Mouse (Mus musculus): ENCODE measurements around the gene Bcl6b. TPM values are rescaled to one million over a fixed set of nuclear protein-coding genes. Genes with fewer than 3 reads are reported as not detected.

Bcl6b gene
- polyA plus RNA-seq, 2 experiments from 2014 or later = 0.23 to 0.36 TPM

GRCm38 (mm10) chr11:70212423-70212822, 17.2 kb downstream of the Bcl6b start, which contains the start of gene Slc16a11:
TSS of gene Slc16a11 (plus strand) at chr11:70212752.
- no peak for ATAC-seq

- no peak for ATAC-seq
Observed at GRCm38 (mm10) chr11:70211972-70212371, 17.6 kb downstream of the Bcl6b start.

- no peak for ATAC-seq
Observed at GRCm38 (mm10) chr11:70210681-70211080, 18.9 kb downstream of the Bcl6b start.

- no peak for ATAC-seq
Observed at GRCm38 (mm10) chr11:70208778-70209388, 20.7 kb downstream of the Bcl6b start.

- no peak for ATAC-seq
Observed at GRCm38 (mm10) chr11:70207283-70207682, 22.3 kb downstream of the Bcl6b start.

GRCm38 (mm10) chr11:70206801-70207200, 22.8 kb downstream of the Bcl6b start:
- ATAC-seq = no peak

DNA sequence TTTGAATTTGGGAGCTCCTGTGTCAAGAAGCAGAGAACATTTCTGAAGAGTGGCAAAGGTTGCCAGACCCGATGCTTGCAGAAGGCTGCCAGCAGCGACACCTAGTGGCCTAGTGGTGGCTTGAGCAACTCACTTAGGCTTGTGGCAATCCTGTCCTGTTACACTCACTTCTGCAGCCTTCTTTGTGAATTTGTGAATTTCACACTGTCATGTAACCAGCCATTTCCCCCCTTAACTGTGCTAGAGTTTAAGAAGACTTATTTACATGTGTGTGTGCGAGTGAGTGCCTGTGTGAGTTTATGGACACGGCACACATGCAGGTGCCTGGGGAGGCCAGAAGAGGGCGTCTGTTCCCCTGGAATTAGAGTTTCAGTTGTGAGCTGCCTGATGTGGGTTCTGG, 27.9 kb downstream of the Bcl6b start:
- no peak for ATAC-seq

GRCm38 (mm10) chr11:70200036-70200608, 29.5 kb downstream of the Bcl6b start:
- ATAC-seq = no peak

GRCm38 (mm10) chr11:70199107-70199506, 30.5 kb downstream of the Bcl6b start:
- ATAC-seq = no peak

- no peak for ATAC-seq
Observed at GRCm38 (mm10) chr11:70198332-70198731, 31.3 kb downstream of the Bcl6b start.

DNA sequence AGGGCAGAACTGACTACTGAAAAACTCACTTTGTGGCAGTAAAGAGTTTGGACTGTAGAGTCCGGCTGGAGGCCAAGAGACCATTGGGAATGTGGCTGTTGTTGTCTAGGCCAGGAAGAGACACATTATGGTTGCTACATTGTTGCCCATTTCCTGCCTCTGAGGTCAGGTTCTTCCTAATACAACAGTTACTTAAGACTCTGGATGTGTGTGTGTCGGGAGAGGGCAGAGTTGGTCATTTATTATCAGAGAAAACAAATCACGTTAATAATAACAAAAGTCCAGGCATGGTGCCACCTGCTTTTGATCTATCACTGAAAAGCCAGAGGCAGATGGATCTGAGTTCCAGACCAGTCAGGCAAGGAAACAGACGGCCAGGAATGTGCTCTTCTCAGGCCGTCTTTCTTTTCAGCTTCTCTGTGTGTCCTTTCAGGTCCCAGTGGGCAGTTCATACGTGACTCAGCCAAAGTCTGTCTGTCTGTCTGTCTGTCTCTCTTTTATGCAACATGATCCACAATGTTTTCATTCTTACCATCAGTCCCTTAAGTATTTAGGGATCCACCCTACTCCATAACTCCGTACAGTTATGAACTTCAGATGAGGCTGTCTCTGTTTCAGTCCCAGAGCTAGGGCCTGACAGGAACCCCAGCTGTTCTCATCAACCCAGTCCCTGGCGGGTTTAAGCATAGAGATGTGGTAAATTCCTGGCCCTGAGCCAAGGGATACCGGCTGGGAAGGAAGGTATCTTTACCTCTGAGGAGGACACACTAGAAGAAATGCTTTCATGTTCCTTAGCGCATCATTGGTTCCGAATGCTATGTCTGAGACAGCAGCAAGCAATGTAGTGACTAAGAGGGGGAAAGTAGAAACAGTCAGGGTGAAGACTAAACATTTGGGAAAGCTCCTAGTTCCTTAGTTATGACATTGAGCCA, 36.0 kb downstream of the Bcl6b start:
- no peak for ATAC-seq

GRCm38 (mm10) chr11:70192157-70192556, 37.4 kb downstream of the Bcl6b start:
- no peak for ATAC-seq

DNA sequence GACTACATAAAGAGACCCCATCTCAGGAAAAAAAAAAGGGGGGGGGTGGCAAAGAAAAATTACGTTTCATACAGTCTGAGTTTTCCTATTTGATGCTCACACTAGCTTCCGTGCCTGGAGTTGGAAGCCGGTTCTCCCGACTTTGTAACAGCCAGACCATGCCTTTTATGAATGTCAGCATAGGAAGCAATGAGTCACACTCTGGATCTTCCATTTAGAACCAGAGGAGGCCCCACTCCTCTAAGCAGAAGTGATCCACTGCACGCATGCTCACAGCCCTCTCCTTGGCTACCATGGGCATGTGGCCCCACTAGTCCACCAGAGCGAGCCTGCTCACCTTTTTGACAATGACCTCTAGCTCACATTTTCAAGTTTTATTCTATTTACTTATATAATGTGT, 38.4 kb downstream of the Bcl6b start:
- no peak for ATAC-seq

GRCm38 (mm10) chr11:70189319-70190134, 40.1 kb downstream of the Bcl6b start:
- ATAC-seq = no peak

GRCm38 (mm10) chr11:70185120-70185519, 44.5 kb downstream of the Bcl6b start:
- ATAC-seq = no peak

- no peak for ATAC-seq
Observed at GRCm38 (mm10) chr11:70180496-70180895, 49.1 kb downstream of the Bcl6b start.

GRCm38 (mm10) chr11:70179401-70179800, 50.2 kb downstream of the Bcl6b start:
- no peak for ATAC-seq

DNA sequence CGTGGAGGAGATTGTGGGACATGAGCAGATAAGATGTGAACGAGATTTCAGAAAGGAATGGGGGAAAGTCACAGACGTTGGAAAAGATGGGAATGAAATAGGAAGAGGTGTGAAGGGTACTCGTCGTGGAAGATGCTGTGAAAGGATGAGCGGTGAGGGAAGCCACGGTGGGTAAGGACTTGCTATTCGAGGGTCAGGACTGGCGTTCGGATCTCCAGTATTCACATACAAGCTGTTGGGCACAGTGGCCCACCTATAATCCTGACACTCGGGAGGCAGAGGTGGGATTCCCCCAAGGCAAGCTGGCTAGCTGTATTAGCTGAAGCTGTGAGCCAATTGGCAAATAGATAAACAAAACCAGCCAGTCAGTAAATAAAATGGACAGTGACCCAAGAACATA, 50.8 kb downstream of the Bcl6b start:
- no peak for ATAC-seq

- ATAC-seq = no peak
Observed at GRCm38 (mm10) chr11:70178311-70178710, 51.3 kb downstream of the Bcl6b start.

GRCm38 (mm10) chr11:70177647-70178046, 52.0 kb downstream of the Bcl6b start:
- ATAC-seq = no peak

- no peak for ATAC-seq
Observed at GRCm38 (mm10) chr11:70174491-70174890, 55.1 kb downstream of the Bcl6b start.
